Mouse (Mus musculus): ENCODE measurements around the gene Vmn1r21. TPM values are rescaled to one million over a fixed set of nuclear protein-coding genes. Genes with fewer than 3 reads are reported as not detected.
"Not testable (repeated sequence)": the region's sequence is repeated elsewhere in the genome, so short reads cannot be mapped to it uniquely, and the experiment has no call there.

Vmn1r21 gene
- not detected in 2 replicates for polyA plus RNA-seq (2012; rRNA removed)

GRCm38 (mm10) chr6:57850286-57850685, at the start of gene Vmn1r21:
Gene Vmn1r21 (minus strand): TSS chr6:57850343.
- DNase-seq (ENCODE audit: low spot score), result no peak

- DNase-seq (ENCODE audit: low spot score), result no peak
These were observed 9.2 kb upstream of the Vmn1r21 start for GRCm38 (mm10) chr6:57859043-57860042.

GRCm38 (mm10) chr6:57851177-57851576, 1.0 kb upstream of the Vmn1r21 start:
- DNase-seq (ENCODE audit: low spot score), result not testable (repeated sequence)

GRCm38 (mm10) chr6:57839693-57840408, 10.3 kb downstream of the Vmn1r21 start:
- no peak for DNase-seq (ENCODE audit: low spot score)

GRCm38 (mm10) chr6:57825259-57825715, 24.9 kb downstream of the Vmn1r21 start:
- no peak for DNase-seq (ENCODE audit: low spot score)

GRCm38 (mm10) chr6:57824422-57825258, 25.5 kb downstream of the Vmn1r21 start, which contains the start of gene Vopp1:
Gene Vopp1 (minus strand): TSS chr6:57825159.
- DNase-seq (ENCODE audit: low spot score), result peak; percentile 77

GRCm38 (mm10) chr6:57823461-57823860, 26.7 kb downstream of the Vmn1r21 start:
- DNase-seq (ENCODE audit: low spot score), result no peak

GRCm38 (mm10) chr6:57822648-57823410, 27.3 kb downstream of the Vmn1r21 start:
- no peak for DNase-seq (ENCODE audit: low spot score)

GRCm38 (mm10) chr6:57814436-57814940, 35.7 kb downstream of the Vmn1r21 start:
- DNase-seq (ENCODE audit: low spot score), result no peak

GRCm38 (mm10) chr6:57811748-57812730, 38.1 kb downstream of the Vmn1r21 start:
- no peak for DNase-seq (ENCODE audit: low spot score)

- no peak for DNase-seq (ENCODE audit: low spot score)
These were observed 44.7 kb downstream of the Vmn1r21 start for GRCm38 (mm10) chr6:57805218-57806069.

GRCm38 (mm10) chr6:57803130-57803529, 47.0 kb downstream of the Vmn1r21 start:
- no peak for DNase-seq (ENCODE audit: low spot score)

- no peak for DNase-seq (ENCODE audit: low spot score)
These were observed 51.2 kb downstream of the Vmn1r21 start for GRCm38 (mm10) chr6:57798986-57799385.

- no peak for DNase-seq (ENCODE audit: low spot score)
These were observed 53.2 kb downstream of the Vmn1r21 start for GRCm38 (mm10) chr6:57796853-57797423.

- DNase-seq (ENCODE audit: low spot score), result no peak
These were observed 54.3 kb downstream of the Vmn1r21 start for GRCm38 (mm10) chr6:57795835-57796234.

All from urinary bladder, adult 2 months (tissue).